Mouse (Mus musculus) urinary bladder, adult 18-20 months (tissue): Measurements from ENCODE around the gene Hspb9.

Experiments
- DNase-seq, 2 experiments: peaks; one replicate each; pipeline ENCODE4 v3.0.0; 2022; ENCODE audit warnings: low spot score in 2 of 2, mixed read lengths in 2 of 2

Gene Hspb9

GRCm38 (mm10) chr11:100705095-100705747 lies 8.4 kb upstream of the Hspb9 start:
- DNase-seq = no peak

- no peak for DNase-seq
These were observed 4.3 kb upstream of the Hspb9 start for GRCm38 (mm10) chr11:100709201-100709810.

- no peak for DNase-seq
These were observed 3.1 kb upstream of the Hspb9 start for GRCm38 (mm10) chr11:100710528-100710927.

GRCm38 (mm10) chr11:100710977-100711376 lies 2.7 kb upstream of the Hspb9 start:
- DNase-seq = no peak

- DNase-seq = peak; percentile 69 to 75
These were observed 1.7 kb upstream of the Hspb9 start, which contains the start of gene Kat2a for GRCm38 (mm10) chr11:100711783-100712615. Gene Kat2a, minus strand, starts transcription at chr11:100712465.

- no peak for DNase-seq
These were observed 476 bp upstream of the Hspb9 start for GRCm38 (mm10) chr11:100713174-100713573.

GRCm38 (mm10) chr11:100714534-100714915 lies 875 bp downstream of the Hspb9 start:
- peak in 1 of 2 experiments; percentile 57 for DNase-seq

- DNase-seq = no peak
These were observed 1.3 kb downstream of the Hspb9 start for GRCm38 (mm10) chr11:100714948-100715347.

- no peak for DNase-seq
These were observed 3.0 kb downstream of the Hspb9 start for GRCm38 (mm10) chr11:100716649-100717048.

- no peak for DNase-seq
These were observed 4.8 kb downstream of the Hspb9 start for GRCm38 (mm10) chr11:100718462-100718861.

GRCm38 (mm10) chr11:100718866-100719265 lies 5.2 kb downstream of the Hspb9 start:
- DNase-seq = no peak

GRCm38 (mm10) chr11:100719312-100719711 lies 5.7 kb downstream of the Hspb9 start:
- no peak for DNase-seq

- no peak for DNase-seq
These were observed 6.2 kb downstream of the Hspb9 start for GRCm38 (mm10) chr11:100719893-100720292.

GRCm38 (mm10) chr11:100720345-100720744 lies 6.7 kb downstream of the Hspb9 start:
- DNase-seq = no peak

GRCm38 (mm10) chr11:100721254-100721653 lies 7.6 kb downstream of the Hspb9 start:
- DNase-seq = no peak

GRCm38 (mm10) chr11:100721776-100722492 lies 8.3 kb downstream of the Hspb9 start:
- DNase-seq = no peak

- DNase-seq = no peak
These were observed 8.9 kb downstream of the Hspb9 start for GRCm38 (mm10) chr11:100722493-100723028.

- no peak for DNase-seq
These were observed 11.4 kb downstream of the Hspb9 start for GRCm38 (mm10) chr11:100724919-100725512.

- DNase-seq = no peak
These were observed 13.6 kb downstream of the Hspb9 start for GRCm38 (mm10) chr11:100727201-100727600.

- no peak for DNase-seq
These were observed 15.0 kb downstream of the Hspb9 start for GRCm38 (mm10) chr11:100728601-100729000.

GRCm38 (mm10) chr11:100729976-100730375 lies 16.3 kb downstream of the Hspb9 start:
- DNase-seq = no peak
